Mouse (Mus musculus): ENCODE data around the gene Ankfy1.

- no peak for TF ChIP-seq CTCF (IDR thresholded peaks at IDR 0.05; ENCODE audit: low read depth)
- no peak for TF ChIP-seq EP300 (IDR thresholded peaks at IDR 0.05; ENCODE audit: low read depth)
Measured at GRCm38 (mm10) chr11:72735519-72735860, 45.7 kb downstream of the Ankfy1 start.
